ENCODE assay signal across 18 mouse cellular contexts in the genomic region with DNA sequence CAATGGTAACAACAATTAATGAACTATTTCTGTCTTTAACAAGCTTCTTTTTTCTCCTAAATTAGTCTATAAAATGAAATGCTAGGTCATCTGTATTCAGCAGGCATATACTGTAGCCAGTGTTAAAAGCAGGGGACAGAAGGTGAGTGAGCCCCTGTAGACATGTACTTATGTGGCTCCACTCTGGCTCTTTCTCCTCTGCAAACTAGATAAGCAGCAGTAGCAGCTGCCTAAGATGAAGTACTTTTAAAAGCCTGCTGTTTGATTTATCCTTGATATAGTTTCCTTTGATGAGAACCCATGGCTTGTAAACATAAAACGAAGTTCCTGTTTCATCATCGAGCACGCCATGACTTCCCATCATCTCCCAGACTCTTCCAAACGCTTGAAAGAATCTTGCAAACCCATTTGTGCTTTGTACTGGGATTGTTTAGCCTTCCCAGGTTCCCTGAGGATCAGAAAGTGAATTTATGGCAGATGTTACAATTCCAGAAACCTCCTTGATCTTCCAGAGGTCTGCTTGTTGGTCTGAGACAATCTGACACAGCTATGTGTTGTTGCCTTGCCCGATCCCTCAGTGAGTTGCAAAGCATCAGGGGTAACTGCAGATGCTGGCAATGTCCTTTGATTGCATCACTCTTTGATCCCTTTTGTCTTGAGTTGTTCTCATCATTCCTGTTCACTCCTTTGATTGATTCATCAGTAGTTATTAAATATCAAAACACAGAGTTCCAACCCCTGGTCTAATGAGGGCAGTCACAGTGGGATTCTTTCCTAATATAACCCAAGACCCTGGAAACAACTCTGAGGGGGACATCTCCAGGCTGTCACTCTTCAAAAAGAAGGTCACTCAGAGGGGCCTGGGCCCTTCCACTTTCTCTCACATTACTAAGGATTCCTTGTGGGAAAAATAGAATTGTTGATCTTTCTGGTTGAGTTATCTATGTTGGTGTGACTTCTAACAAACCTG.
"Had no signal": no experiment of that assay in that cellular context is flagged by ENCODE, and none has a peak within 500 bp of the region (broad histone marks: within the 10 kb centered on the region; RNA-seq: fewer than 3 reads in every experiment).

No protein-coding gene starts in this region.

- H3K27me3 ChIP-seq: limb, embryonic 13.5 days; liver, embryonic 12.5 days; liver, embryonic 15.5 days; lung, embryonic 15.5 days; neural tube, embryonic 12.5 days; neural tube, embryonic 15.5 days had no signal

- H3K27ac ChIP-seq: layer of hippocampus, adult 2 months; limb, embryonic 10.5 days; limb, embryonic 13.5 days; liver, embryonic 12.5 days; liver, embryonic 15.5 days; lung, embryonic 15.5 days; neural tube, embryonic 12.5 days had no signal

- H3K36me3 ChIP-seq: limb, embryonic 10.5 days; limb, embryonic 13.5 days; liver, embryonic 12.5 days; liver, embryonic 15.5 days; lung, embryonic 15.5 days; neural tube, embryonic 12.5 days; neural tube, embryonic 15.5 days had no signal

- H3K9me3 ChIP-seq: limb, embryonic 10.5 days; limb, embryonic 13.5 days; liver, embryonic 12.5 days; liver, embryonic 15.5 days; lung, embryonic 15.5 days; neural tube, embryonic 12.5 days; neural tube, embryonic 15.5 days had no signal

- H3K9ac ChIP-seq: limb, embryonic 13.5 days; liver, embryonic 12.5 days; liver, embryonic 15.5 days; lung, embryonic 15.5 days; neural tube, embryonic 12.5 days; neural tube, embryonic 15.5 days had no signal

- H3K4me1 ChIP-seq: limb, embryonic 10.5 days; limb, embryonic 13.5 days; liver, embryonic 12.5 days; liver, embryonic 15.5 days; lung, embryonic 15.5 days; neural tube, embryonic 12.5 days; neural tube, embryonic 15.5 days had no signal

- H3K4me2 ChIP-seq: limb, embryonic 13.5 days; liver, embryonic 12.5 days; liver, embryonic 15.5 days; lung, embryonic 15.5 days; neural tube, embryonic 12.5 days; neural tube, embryonic 15.5 days had no signal

- ATAC-seq: liver, embryonic 12.5 days had no signal

- DNase-seq: kidney, adult 18-20 months; kidney, adult 9 months; kidney, postnatal 14 days; layer of hippocampus, adult 9-11 months; liver; lung, adult 18-20 months; lung, postnatal 10 days; lung, postnatal 4 days; thymus, adult 18-20 months; thymus, postnatal 36 days had no signal

- H3K4me3 ChIP-seq: layer of hippocampus, adult 2 months; limb, embryonic 10.5 days; limb, embryonic 13.5 days; liver, embryonic 12.5 days; liver, embryonic 15.5 days; lung, embryonic 15.5 days; neural tube, embryonic 12.5 days; neural tube, embryonic 15.5 days had no signal
